Mouse (Mus musculus): Measurements from ENCODE around the gene Ssbp2.

GRCm38 (mm10) chr13:91475888-91476287, 15.8 kb downstream of the Ssbp2 start:
- TF ChIP-seq CTCF (IDR thresholded peaks at IDR 0.05; ENCODE audit: low read depth) = no peak
- no peak for TF ChIP-seq EP300 (IDR thresholded peaks at IDR 0.05; ENCODE audit: low read depth)
